Mouse (Mus musculus): ENCODE results near the gene Hmox2. TPM values are rescaled to one million over a fixed set of nuclear protein-coding genes. Genes with fewer than 3 reads are reported as not detected.

Gene Hmox2
- 40.7 to 48.4 TPM (median 43.7 TPM) in 4 replicates for total RNA-seq (2023)

DNA sequence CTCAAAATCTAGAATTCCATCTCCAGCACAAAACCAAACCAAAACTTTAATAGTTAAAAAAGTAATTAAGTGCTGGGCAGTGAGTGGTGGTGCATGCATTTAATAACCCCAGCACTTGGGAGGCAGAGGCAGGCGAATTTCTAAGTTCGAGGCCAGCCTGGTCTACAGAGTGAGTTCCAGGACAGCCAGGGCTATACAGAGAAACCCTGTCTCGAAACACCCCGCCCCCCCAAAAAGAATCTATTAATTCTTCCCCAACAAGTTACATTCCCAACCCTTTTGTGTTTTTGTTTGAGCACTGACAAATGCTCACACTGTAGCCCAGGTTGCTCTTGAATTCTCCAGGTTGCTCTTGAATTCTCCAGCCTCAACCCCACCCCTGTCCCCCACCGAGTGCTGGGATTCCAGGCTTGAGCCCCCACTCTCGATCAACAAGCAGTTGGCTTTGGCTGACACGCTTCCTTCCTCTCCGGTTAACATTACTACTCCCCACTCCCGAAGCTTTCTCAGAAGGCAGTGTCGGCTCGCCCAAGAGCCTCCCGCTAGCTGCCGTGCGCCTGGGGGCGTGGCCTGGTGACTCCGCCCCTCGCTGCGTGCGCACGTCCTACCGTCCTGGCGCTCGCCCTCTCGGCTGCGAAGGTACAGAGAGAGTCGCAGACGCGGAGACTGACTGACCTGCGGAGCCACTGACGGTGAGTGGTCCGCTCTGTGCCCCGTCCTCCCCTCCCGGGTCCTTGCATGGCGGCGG lies at the start of gene Hmox2:
Gene Hmox2 (plus strand): TSS at position 582 of the 748 bp plus-strand sequence.

DNA sequence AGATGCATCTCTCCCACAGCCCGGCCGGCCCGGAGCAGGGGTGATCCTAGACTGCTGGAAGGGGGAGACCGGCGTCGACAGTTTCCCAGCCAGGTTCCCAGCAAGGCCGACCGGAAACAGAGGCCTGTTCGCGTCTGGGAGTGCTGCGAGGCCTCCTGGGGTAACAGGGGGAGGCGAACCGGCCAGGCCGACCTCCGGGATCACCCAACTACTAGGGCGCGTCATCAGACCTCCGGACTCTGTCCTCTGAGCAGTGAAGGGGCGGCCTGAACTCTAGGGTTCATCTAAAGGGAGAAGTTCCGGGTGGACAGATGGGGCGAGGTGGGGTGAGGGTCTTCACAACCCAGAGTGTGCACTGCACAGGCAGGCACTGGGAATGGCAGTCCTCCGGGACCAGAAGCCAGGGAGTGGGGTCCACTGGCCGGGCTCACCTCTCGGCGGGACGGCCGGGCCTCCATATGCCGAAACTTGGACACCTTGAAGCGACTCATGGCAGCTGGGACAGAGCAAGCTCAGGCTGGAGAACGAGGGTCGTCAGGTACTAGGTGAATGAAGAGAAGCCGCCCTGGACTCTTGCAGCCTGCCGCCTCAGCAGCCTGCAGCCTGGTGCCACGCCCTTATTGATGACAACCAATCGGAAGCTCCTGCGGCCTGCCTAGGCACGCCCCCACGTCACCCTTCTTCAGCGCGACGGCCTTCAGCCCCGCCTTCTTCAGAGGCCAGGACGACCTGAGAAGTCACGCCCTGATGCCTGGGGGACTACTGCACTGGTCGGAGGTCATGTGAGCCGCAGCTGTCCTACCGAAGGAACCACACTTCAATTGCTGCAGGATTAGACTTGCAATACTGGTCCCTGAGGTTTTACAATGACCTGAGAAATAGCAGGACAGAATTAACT lies 46.8 kb upstream of the Hmox2 start, which contains the start of gene Coro7:
Gene Coro7 (minus strand): TSS at position 657 of the 898 bp plus-strand sequence.

DNA sequence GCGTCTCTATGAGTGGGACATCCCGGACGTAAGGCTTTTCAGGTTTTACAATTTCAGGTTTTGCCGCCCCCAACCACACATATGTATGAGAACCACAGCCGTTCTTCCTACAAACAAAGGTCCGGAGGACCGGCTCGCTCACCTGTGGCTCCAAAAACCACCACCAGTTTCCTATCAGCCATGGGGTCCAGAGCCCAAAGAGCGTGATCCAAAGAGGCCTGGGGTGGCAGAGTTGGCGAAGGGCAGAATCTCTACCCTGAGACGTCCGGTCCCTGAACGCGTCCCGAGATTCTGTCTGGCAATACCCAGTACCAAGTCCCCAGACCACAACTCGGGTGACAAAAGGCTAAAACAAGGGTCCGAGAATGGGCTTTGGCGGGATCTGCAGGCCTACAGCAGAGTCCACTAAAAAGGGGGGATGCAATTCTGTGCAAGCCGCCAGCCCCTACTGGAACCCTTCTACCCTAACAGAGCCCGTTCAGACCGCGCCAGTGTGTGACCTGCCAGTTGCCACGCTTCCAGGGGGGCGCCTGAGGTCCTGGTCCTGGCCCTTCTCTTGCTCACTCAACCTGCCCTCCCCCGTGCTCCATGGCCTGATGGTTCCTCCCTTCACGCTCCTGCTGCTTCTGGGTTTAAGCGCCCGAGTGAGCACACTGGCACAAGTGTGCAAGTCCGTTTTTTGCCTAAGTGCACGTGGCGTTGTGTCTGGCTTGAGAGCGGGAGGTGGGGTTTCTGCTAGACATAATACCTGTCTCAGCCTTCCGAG lies 7.2 kb upstream of the Hmox2 start, which contains the start of gene Nmral1:
Gene Nmral1 (minus strand): TSS at position 604 of the 766 bp plus-strand sequence.

DNA sequence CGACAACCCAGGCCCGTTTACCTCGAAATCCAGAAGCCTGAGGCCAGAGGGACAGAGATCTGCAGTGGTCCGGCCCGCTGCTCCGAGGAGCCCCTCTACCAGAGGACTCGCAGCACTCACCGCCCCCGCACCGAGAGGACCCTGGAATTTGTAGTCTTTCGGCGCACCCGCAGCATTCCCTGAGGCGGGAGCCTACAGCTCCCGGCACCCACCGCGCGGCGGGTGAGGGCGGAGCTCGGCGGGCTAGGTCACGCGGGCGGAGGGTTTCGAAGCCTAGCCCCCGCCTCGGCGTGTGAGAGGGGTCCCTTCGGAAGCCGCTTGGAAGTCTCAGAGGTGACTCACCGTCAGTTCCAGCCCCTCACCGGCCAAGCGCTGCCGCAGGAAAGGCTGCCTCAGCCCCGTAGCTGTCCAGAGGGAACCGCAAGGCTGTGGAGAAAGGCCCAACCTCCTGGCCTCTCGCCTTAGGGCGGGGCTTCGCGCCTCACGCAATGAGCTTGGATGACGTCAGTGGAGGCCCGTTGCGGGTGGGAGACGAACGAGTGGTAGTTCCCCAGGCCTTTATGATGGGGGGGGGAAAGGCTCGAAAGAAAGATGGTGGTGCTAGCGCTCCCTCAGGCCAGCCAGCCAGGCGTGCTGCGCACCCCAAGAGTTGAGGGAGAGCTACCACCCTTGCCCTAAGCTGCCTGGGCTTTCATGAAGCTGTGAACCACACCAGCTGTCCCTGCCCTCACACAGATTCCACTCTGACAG lies 63.8 kb downstream of the Hmox2 start, which contains the start of gene Cdip1:
Gene Cdip1 (minus strand): TSS at position 483 of the 750 bp plus-strand sequence.

Other genes with a start within 250 kb of the Hmox2 start
- 0.70 to 3.8 TPM (median 1.9 TPM) in 4 replicates for gene Srl, start 184.5 kb upstream of the Hmox2 start, total RNA-seq (2023)
- 10.2 to 12.4 TPM (median 11.8 TPM) in 4 replicates for gene Tfap4, start 166.5 kb upstream of the Hmox2 start, total RNA-seq (2023)
- gene Glis2, start 131.6 kb upstream of the Hmox2 start, total RNA-seq (2023): not detected in 4 replicates
- gene Pam16, start 101.4 kb upstream of the Hmox2 start, total RNA-seq (2023): 39.3 to 51.4 TPM (median 47.8 TPM) in 4 replicates
- 0.19 to 0.33 TPM (median 0.21 TPM) in 3 of 4 replicates, not detected in the other for gene Vasn, start 86.4 kb upstream of the Hmox2 start, total RNA-seq (2023)
- 29.3 to 35.2 TPM (median 31.8 TPM) in 4 replicates for gene Dnaja3, start 86.4 kb upstream of the Hmox2 start, total RNA-seq (2023)
- 220 to 267 TPM (median 233 TPM) in 4 replicates for gene Coro7, start 46.6 kb upstream of the Hmox2 start, total RNA-seq (2023)
- gene Nmral1, start 7.0 kb upstream of the Hmox2 start, total RNA-seq (2023): 7.2 to 9.4 TPM (median 8.8 TPM) in 4 replicates
- 68.9 to 73.7 TPM (median 70.7 TPM) in 4 replicates for gene Cdip1, start 63.9 kb downstream of the Hmox2 start, total RNA-seq (2023)
- not detected in 4 replicates for gene 4930562C15Rik, start 109.1 kb downstream of the Hmox2 start, total RNA-seq (2023)
- gene Ubald1, start 154.0 kb downstream of the Hmox2 start, total RNA-seq (2023): 197 to 217 TPM (median 212 TPM) in 4 replicates
- gene Mgrn1, start 159.9 kb downstream of the Hmox2 start, total RNA-seq (2023): 144 to 166 TPM (median 161 TPM) in 4 replicates
- gene Nudt16l1, start 212.4 kb downstream of the Hmox2 start, total RNA-seq (2023): 42.4 to 49.5 TPM (median 47.0 TPM) in 4 replicates
- gene Anks3, start 237.8 kb downstream of the Hmox2 start, total RNA-seq (2023): 67.2 to 87.4 TPM (median 79.3 TPM) in 4 replicates